Comparison of ENCODE assay signal across 29 mouse cellular contexts in genomic region chr5:123858798-123859197, GRCm38 (mm10). TPM values are rescaled to one million over a fixed set of nuclear protein-coding genes. Genes with fewer than 3 reads are reported as not detected.
A peak's percentile ranks its signal among the peaks of the same experiment; 100 is the strongest.
DNase-seq lines count a peak whose midpoint lies in the region; ATAC-seq and TF ChIP-seq lines count a peak whose summit lies in the region.
"Had no signal": no experiment of that assay in that cellular context is flagged by ENCODE, and none has a peak within 500 bp of the region (broad histone marks: within the 10 kb centered on the region; RNA-seq: fewer than 3 reads in every experiment).

No protein-coding gene starts in this region.

- ATAC-seq in granulocyte monocyte progenitor cell, adult 5-6 weeks (replicated peaks; ENCODE audit: poor library complexity, severe bottlenecking) = peak; percentile 47
- peak; percentile 13; the same call in 1 of the 2 replicates for ATAC-seq in megakaryocyte, adult 5-6 weeks (ENCODE audit: poor library complexity, severe bottlenecking)
- ATAC-seq: CD4-positive, CD25-positive, alpha-beta regulatory T cell, adult 4 months; forebrain, embryonic 13.5 days; forebrain, embryonic 16.5 days; intestine, embryonic 15.5 days had no signal

- H3K4me3 ChIP-seq in kidney, adult 2 months (ENCODE audit: insufficient read depth, low read depth, low read length) = no peak overlapping the region
- H3K4me3 ChIP-seq: forebrain, embryonic 10.5 days; forebrain, embryonic 13.5 days; gastrocnemius, adult 2 months; heart, embryonic 12.5 days; heart, embryonic 15.5 days; hindbrain, embryonic 12.5 days; hindbrain, embryonic 15.5 days; intestine, embryonic 15.5 days had no signal

- no peaks in the 10 kb centered on the region for H3K4me1 ChIP-seq in kidney, adult 2 months (ENCODE audit: control insufficient read depth, insufficient read depth, low read length)
- H3K4me1 ChIP-seq: forebrain, embryonic 13.5 days; heart, embryonic 12.5 days; heart, embryonic 15.5 days; hindbrain, embryonic 15.5 days; intestine, embryonic 15.5 days had no signal

- no peak overlapping the region for H3K27ac ChIP-seq in kidney, adult 2 months (ENCODE audit: insufficient read depth, low read depth, low read length)
- H3K27ac ChIP-seq: forebrain, embryonic 10.5 days; forebrain, embryonic 13.5 days; gastrocnemius, adult 2 months; heart, embryonic 15.5 days; hindbrain, embryonic 12.5 days; hindbrain, embryonic 15.5 days; intestine, embryonic 15.5 days had no signal

- DNase-seq in 416B (ENCODE audit: low read depth) = peak; percentile 85
- DNase-seq in c-Kit-positive CD71-positive TER-119-positive erythroid progenitor cells, embryonic 14.5 days (ENCODE audit: low spot score) = no peak
- no peak for DNase-seq in lung, postnatal 25 days (ENCODE audit: low spot score)
- no peak for DNase-seq in kidney, adult 2 months
- DNase-seq: adrenal gland, adult 2 months; adrenal gland, postnatal 14 days; cerebellum, adult 11-12 months; cerebellum, adult 8-10 months; cerebellum, postnatal 10 days; cerebellum, postnatal 36 days; gastrocnemius, adult 2 months; gastrocnemius, postnatal 14 days; heart, adult 18-20 months; heart, postnatal 10 days; heart, postnatal 4 days had no signal

- no peak for TF ChIP-seq CTCF in kidney, adult 2 months (conservative IDR thresholded peaks at IDR 0.05; ENCODE audit: insufficient read depth, insufficient read length, low read depth, low read length)

- 57% methylated on average over 11 of the region's 11 CpGs for WGBS in kidney, adult 2 months

- H3K36me3 ChIP-seq in kidney, adult 2 months (ENCODE audit: control insufficient read depth, insufficient read depth, low read length) = no peaks in the 10 kb centered on the region
- H3K36me3 ChIP-seq: forebrain, embryonic 10.5 days; heart, embryonic 12.5 days; heart, embryonic 15.5 days; hindbrain, embryonic 12.5 days; hindbrain, embryonic 15.5 days; intestine, embryonic 15.5 days had no signal

- TF ChIP-seq POLR2A in kidney, adult 2 months (IDR thresholded peaks at IDR 0.05; ENCODE audit: low read depth, low read length) = no peak

- no peaks in the 10 kb centered on the region for H3K27me3 ChIP-seq in kidney, adult 2 months (replicated peaks; ENCODE audit: control insufficient read depth, insufficient read depth, low read length)
- H3K27me3 ChIP-seq: forebrain, embryonic 13.5 days; heart, embryonic 12.5 days; heart, embryonic 15.5 days; hindbrain, embryonic 12.5 days; hindbrain, embryonic 15.5 days; intestine, embryonic 15.5 days had no signal

RNA-seq across cellular contexts. Expression of gene Hcar2, which starts 6.5 kb away (rescaled TPM):
- total RNA-seq in granulocyte monocyte progenitor cell, adult 5-6 weeks (2014; fragmentation: Nextera tagmentation) = not detected in 2 replicates
- 2.7 and 5.4 TPM in 2 replicates for total RNA-seq in granulocyte monocyte progenitor cell, adult 5-6 weeks (2017)
- 10.8 and 20.9 TPM in 2 replicates for total RNA-seq in megakaryocyte, adult 5-6 weeks (2015)
- 6.7 and 8.1 TPM in 2 replicates for total RNA-seq in megakaryocyte, adult 5-6 weeks (2017)
- polyA plus RNA-seq in kidney, adult 2 months (2012; rRNA removed) = 1.9 and 2.6 TPM in 2 replicates
- total RNA-seq: gastrocnemius, adult 2 months; gastrocnemius, postnatal 14 days; heart, postnatal 4 days; MEL had no signal
- polyA plus RNA-seq: C2C12; embryonic facial prominence, embryonic 11.5 days; forebrain, embryonic 10.5 days; forebrain, embryonic 13.5 days; forebrain, embryonic 16.5 days; heart, embryonic 12.5 days; hindbrain, embryonic 12.5 days; hindbrain, embryonic 15.5 days had no signal

RNA-seq across cellular contexts. Expression of gene Hcar1, which starts 21.0 kb away (rescaled TPM):
- not detected in 2 replicates for total RNA-seq in granulocyte monocyte progenitor cell, adult 5-6 weeks (2014; fragmentation: Nextera tagmentation)
- total RNA-seq in granulocyte monocyte progenitor cell, adult 5-6 weeks (2017) = not detected in 2 replicates
- not detected in 2 replicates for total RNA-seq in megakaryocyte, adult 5-6 weeks (2015)
- 0.04 TPM in 1 of 2 replicates, not detected in the other for total RNA-seq in megakaryocyte, adult 5-6 weeks (2017)
- 11.1 and 13.0 TPM in 2 replicates for polyA plus RNA-seq in kidney, adult 2 months (2012; rRNA removed)
- total RNA-seq: MEL had no signal
- polyA plus RNA-seq: CD4-positive, CD25-positive, alpha-beta regulatory T cell, adult 4 months; forebrain, embryonic 10.5 days had no signal

RNA-seq across cellular contexts. Expression of gene Denr, which starts 48.2 kb away (rescaled TPM):
- 67.5 and 72.9 TPM in 2 replicates for total RNA-seq in granulocyte monocyte progenitor cell, adult 5-6 weeks (2014; fragmentation: Nextera tagmentation)
- 76.4 and 100.0 TPM in 2 replicates for total RNA-seq in granulocyte monocyte progenitor cell, adult 5-6 weeks (2017)
- 44.6 and 55.2 TPM in 2 replicates for total RNA-seq in megakaryocyte, adult 5-6 weeks (2015)
- total RNA-seq in megakaryocyte, adult 5-6 weeks (2017) = 32.4 and 34.3 TPM in 2 replicates
- polyA plus RNA-seq in kidney, adult 2 months (2012; rRNA removed) = 22.6 and 41.0 TPM in 2 replicates
